Comparison of ENCODE assay signal across 32 mouse cellular contexts in the genomic region with DNA sequence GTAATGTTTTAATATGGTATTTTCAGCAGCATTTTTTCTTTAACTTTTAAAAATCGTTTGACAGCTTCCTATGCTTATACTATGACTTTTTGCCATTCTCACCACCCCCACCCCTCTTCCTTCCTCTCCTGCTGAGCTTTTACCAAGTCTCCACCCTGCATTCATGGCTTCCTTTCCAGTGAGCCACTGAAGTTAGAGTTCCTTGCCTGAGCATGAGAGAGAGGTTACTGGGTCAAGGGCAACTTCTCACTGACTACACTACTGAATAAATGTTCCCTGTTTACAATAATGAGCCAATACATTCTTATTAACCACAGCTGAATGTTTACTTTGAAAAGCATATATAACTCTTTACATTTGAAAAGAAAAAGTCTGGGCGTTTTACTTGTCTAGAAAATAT. TPM values are rescaled to one million over a fixed set of nuclear protein-coding genes. Genes with fewer than 3 reads are reported as not detected.
A peak's percentile ranks its signal among the peaks of the same experiment; 100 is the strongest.
DNase-seq lines count a peak whose midpoint lies in the region; ATAC-seq lines count a peak whose summit lies in the region.
"Had no signal": no experiment of that assay in that cellular context is flagged by ENCODE, and none has a peak within 500 bp of the region (broad histone marks: within the 10 kb centered on the region; RNA-seq: fewer than 3 reads in every experiment).

No protein-coding gene starts in this region.

- H3K27ac ChIP-seq in lung, embryonic 15.5 days, result 0 out of 2 replicates have a peak overlapping the region, but pooled peaks have one; percentile 3
- H3K27ac ChIP-seq in brown adipose tissue, adult 24 weeks (replicated peaks; ENCODE audit: low read depth, low read length), result 0 out of 2 replicates have a peak overlapping the region, but pooled peaks have one; percentile 40
- H3K27ac ChIP-seq: embryonic facial prominence, embryonic 10.5 days; embryonic facial prominence, embryonic 13.5 days; forebrain, embryonic 12.5 days; forebrain, embryonic 15.5 days; hindbrain, embryonic 10.5 days; hindbrain, embryonic 13.5 days; intestine, embryonic 15.5 days had no signal

- DNase-seq in lung, postnatal 10 days, result no peak
- DNase-seq in ES-CJ7 (ENCODE audit: low read depth, low spot score) (peak; percentile 64), R1 (ENCODE audit: low read depth, low spot score) (peak; percentile 61)
- DNase-seq in heart, postnatal 10 days, result no peak
- DNase-seq in left cerebral cortex, adult 18-20 months (ENCODE audit: low spot score in 2 of 2), result no peak
- DNase-seq in frontal cortex, postnatal 36 days (ENCODE audit: low spot score in 2 of 2), result no peak
- DNase-seq: adrenal gland, adult 2 months; cerebellum, adult 11 months; cerebellum, adult 2 months; cerebellum, adult 9-11 months; cerebellum, postnatal 36 days; embryo, embryonic 11 days; gastrocnemius, postnatal 14 days; heart, adult 11 months; heart, postnatal 36 days; kidney, adult 11 months had no signal

- WGBS in lung, embryonic 15.5 days, result 35% methylated on average over 2 of the region's 2 CpGs

- no peaks in the 10 kb centered on the region for H3K9me3 ChIP-seq in lung, embryonic 15.5 days
- H3K9me3 ChIP-seq: embryonic facial prominence, embryonic 13.5 days; forebrain, embryonic 15.5 days; hindbrain, embryonic 13.5 days had no signal

- no peaks in the 10 kb centered on the region for H3K36me3 ChIP-seq in lung, embryonic 15.5 days
- H3K36me3 ChIP-seq: embryonic facial prominence, embryonic 10.5 days; embryonic facial prominence, embryonic 13.5 days; forebrain, embryonic 12.5 days; forebrain, embryonic 15.5 days; G1E; hindbrain, embryonic 10.5 days; hindbrain, embryonic 13.5 days; intestine, embryonic 15.5 days had no signal

- H3K27me3 ChIP-seq in lung, embryonic 15.5 days, result no peaks in the 10 kb centered on the region
- H3K27me3 ChIP-seq: embryonic facial prominence, embryonic 13.5 days; forebrain, embryonic 12.5 days; forebrain, embryonic 15.5 days; hindbrain, embryonic 13.5 days; intestine, embryonic 15.5 days had no signal

- H3K4me1 ChIP-seq in lung, embryonic 15.5 days, result no peaks in the 10 kb centered on the region
- peaks cover 3% of the 10 kb centered on the region; the same call in 1 of the 2 replicates for H3K4me1 ChIP-seq in brown adipose tissue, adult 24 weeks (ENCODE audit: control insufficient read depth, insufficient read depth, insufficient read length, low read length)
- H3K4me1 ChIP-seq: embryonic facial prominence, embryonic 13.5 days; forebrain, embryonic 12.5 days; forebrain, embryonic 15.5 days; hindbrain, embryonic 10.5 days; hindbrain, embryonic 13.5 days; intestine, embryonic 15.5 days had no signal

- intact Hi-C loops in heart, postnatal 10 days (cut with DNase I), result no loop called here

- no peak overlapping the region for H3K4me3 ChIP-seq in lung, embryonic 15.5 days
- H3K4me3 ChIP-seq in brown adipose tissue, adult 24 weeks (ENCODE audit: insufficient read depth, low read depth, low read length), result no peak overlapping the region
- H3K4me3 ChIP-seq: embryonic facial prominence, embryonic 10.5 days; embryonic facial prominence, embryonic 13.5 days; erythroblast, embryonic 14.5 days; forebrain, embryonic 12.5 days; forebrain, embryonic 15.5 days; hindbrain, embryonic 10.5 days; hindbrain, embryonic 13.5 days; intestine, embryonic 15.5 days had no signal

- no peak for ATAC-seq in lung, embryonic 15.5 days (ENCODE audit: borderline replicate concordance, extremely low read depth, low FRiP score, low TSS enrichment)
- ATAC-seq: CD4-positive, CD25-positive, alpha-beta regulatory T cell, adult 4 months; forebrain, embryonic 15.5 days; hindbrain, embryonic 16.5 days; intestine, embryonic 15.5 days had no signal

- H3K4me2 ChIP-seq in lung, embryonic 15.5 days, result no peak overlapping the region
- H3K4me2 ChIP-seq: embryonic facial prominence, embryonic 13.5 days; forebrain, embryonic 12.5 days; forebrain, embryonic 15.5 days; heart, embryonic 11.5 days; hindbrain, embryonic 13.5 days; intestine, embryonic 15.5 days had no signal

- no peak overlapping the region for H3K9ac ChIP-seq in lung, embryonic 15.5 days
- H3K9ac ChIP-seq: embryonic facial prominence, embryonic 13.5 days; forebrain, embryonic 12.5 days; forebrain, embryonic 15.5 days; hindbrain, embryonic 13.5 days; intestine, embryonic 15.5 days had no signal

RNA-seq across cellular contexts. Expression of a gene that starts 46.8 kb away (rescaled TPM):
- 0.49 and 0.58 TPM in 2 replicates for polyA plus RNA-seq in lung, embryonic 15.5 days (2015; fragmentation: Nextera tagmentation; extraction: Ambion mirVana)
- 0.88 and 1.2 TPM in 2 replicates for polyA plus RNA-seq in brown adipose tissue, adult 24 weeks (2012; ENCODE audit: insufficient read depth, insufficient read length, missing spikeins)
- not detected for total RNA-seq in heart, postnatal 10 days (2021)
- 10 to 100 TPM; 10.4 to 11.1 TPM for total RNA-seq in left cerebral cortex, adult 18-20 months (2021)
- total RNA-seq: adrenal gland, adult 2 months; adrenal gland, postnatal 36 days; heart, adult 8-10 months; heart, postnatal 36 days had no signal
- polyA plus RNA-seq: adrenal gland, adult 2 months; erythroblast, embryonic 14.5 days; G1E had no signal

RNA-seq across cellular contexts. Expression of a gene that starts 56.5 kb away (rescaled TPM):
- polyA plus RNA-seq in lung, embryonic 15.5 days (2015; fragmentation: Nextera tagmentation; extraction: Ambion mirVana), result 33.0 and 35.6 TPM in 2 replicates
- 31.2 and 43.1 TPM in 2 replicates for polyA plus RNA-seq in brown adipose tissue, adult 24 weeks (2012; ENCODE audit: insufficient read depth, insufficient read length, missing spikeins)
- total RNA-seq in heart, postnatal 10 days (2021), result 10 to 100 TPM; 41.3 to 46.5 TPM
- 10 to 100 TPM; 45.1 to 47.7 TPM for total RNA-seq in left cerebral cortex, adult 18-20 months (2021)

Comparison
In these comparisons a context has a peak if more than half of its experiments do, and no peak if none do; other contexts are left out.
1. DNase-seq: peak in ES-CJ7 (single experiment) and R1 (single experiment); none in lung, postnatal 10 days (single experiment), heart, postnatal 10 days (0 of 2), left cerebral cortex, adult 18-20 months (0 of 2) and frontal cortex, postnatal 36 days (0 of 2).
2. RNA of a gene that starts 46.8 kb away (total RNA-seq): 10.4 to 11.1 TPM in left cerebral cortex, adult 18-20 months; not detected in heart, postnatal 10 days; every median in the first group is over 4 times any median in the second.